Mouse (Mus musculus) regulatory T cell (primary cell): ENCODE results near the gene Nxpe5.
"Not testable (repeated sequence)": the region's sequence is repeated elsewhere in the genome, so short reads cannot be mapped to it uniquely, and the experiment has no call there.

Source experiments
- in situ Hi-C: fragments of 300-600 bp; cut with MboI, MseI; formaldehyde crosslinking; loops from one replicate; pipeline ENCODE4 v1.15.1; 2025; ENCODE audit warnings: high pct_unique_total_duplicates

The Nxpe5 gene

DNA sequence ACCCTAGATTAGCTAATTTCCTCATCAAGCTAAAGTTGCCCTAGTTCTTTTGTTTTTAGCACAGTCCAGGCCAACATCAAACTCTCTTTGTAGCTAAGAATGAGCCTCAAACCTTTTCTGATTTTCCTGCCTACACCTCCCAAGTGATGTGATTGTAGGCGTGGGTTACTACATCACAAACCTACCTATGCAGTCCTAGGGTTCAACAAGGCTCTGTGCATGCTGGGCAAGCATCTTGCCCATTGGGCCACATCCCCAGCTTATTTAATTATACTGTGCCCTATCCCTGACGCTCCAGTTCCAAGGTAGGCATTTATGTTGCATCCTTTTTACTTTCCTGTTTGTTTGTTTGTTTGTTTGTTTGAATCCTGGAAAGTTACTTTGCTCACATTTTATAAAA lies at the start of gene Nxpe5:
TSS of gene Nxpe5 (plus strand) at position 199 of the 400 bp plus-strand sequence.
- in situ Hi-C loops = no loop called here

GRCm38 (mm10) chr5:138186950-138187638 lies 38.6 kb upstream of the Nxpe5 start, which contains the start of the genes Taf6 and Cnpy4:
Gene Taf6 (minus strand): TSS chr5:138187451.
Gene Cnpy4 (plus strand): TSS chr5:138187485.
- in situ Hi-C loops = no loop called here

GRCm38 (mm10) chr5:138187661-138188306 lies 37.9 kb upstream of the Nxpe5 start:
- in situ Hi-C loops = no loop called here

GRCm38 (mm10) chr5:138193771-138194727 lies 31.6 kb upstream of the Nxpe5 start, which contains the start of gene Mblac1:
Gene Mblac1 (plus strand): TSS chr5:138194314.
- in situ Hi-C loops = no loop called here

- in situ Hi-C loops = no loop called here
These were observed 30.8 kb upstream of the Nxpe5 start for GRCm38 (mm10) chr5:138194755-138195345.

DNA sequence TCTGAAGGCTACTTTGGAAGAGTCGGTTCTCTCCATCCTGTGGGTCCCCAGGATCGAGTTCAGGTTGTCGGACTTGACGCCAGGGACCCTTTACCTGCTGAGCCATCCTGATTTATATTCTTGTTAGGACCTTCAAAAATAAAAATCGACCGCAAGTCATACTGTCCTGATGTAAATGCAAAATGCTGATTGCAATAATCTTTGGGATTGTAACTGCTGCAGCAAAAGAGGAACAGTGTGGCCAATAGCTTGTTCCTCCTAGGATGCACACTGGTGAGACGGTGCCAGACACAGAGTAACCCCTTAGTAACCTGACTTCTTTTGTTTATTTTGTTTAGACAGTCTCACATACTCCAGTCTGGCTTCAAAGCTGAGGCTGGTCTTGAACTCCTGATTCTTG lies 30.2 kb upstream of the Nxpe5 start:
- in situ Hi-C loops = no loop called here

- in situ Hi-C loops = no loop called here
These were observed 26.1 kb upstream of the Nxpe5 start for GRCm38 (mm10) chr5:138199576-138199975.

DNA sequence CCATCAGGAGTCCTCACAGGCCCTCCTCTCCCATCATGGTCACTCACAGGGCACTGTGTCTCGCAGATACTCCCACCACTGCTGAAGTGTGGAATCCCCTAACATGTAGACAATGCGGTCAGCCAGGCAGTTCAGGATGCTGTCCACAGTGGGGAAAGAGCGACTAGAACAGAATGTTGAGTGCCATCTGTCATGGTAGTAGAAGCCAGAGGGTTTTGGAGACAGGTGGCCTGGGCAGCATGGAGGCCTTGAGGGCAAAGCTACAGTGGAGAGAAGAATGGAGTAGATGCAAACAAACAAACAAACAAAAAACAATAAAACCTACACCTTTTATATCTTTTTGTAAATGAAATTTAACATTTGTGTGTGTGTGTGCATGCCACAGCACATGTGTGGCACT lies 23.6 kb upstream of the Nxpe5 start:
- in situ Hi-C loops = loop anchor here (10.0 kb wide), 1 partner anchor 423 kb away; the partner anchor contains the start of gene A430033K04Rik

DNA sequence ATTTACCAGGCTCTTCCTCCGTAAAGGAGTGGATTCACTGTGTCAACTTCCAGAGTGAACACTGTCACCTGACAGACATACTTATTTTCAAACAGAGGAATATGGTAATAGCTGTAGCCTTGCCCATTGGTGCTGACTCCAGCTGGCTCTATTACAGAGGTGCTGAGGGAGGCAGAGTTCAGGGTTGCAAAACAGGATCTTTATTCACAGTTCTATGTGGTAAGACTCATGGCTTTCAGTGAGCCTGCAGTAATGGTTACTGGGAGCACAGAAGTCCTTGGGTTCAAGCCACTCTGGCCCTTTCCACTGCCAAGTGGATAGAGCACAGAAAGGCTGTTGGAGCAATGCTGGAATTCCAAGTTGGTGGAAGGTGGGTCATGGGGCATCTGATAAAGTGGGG lies 18.4 kb upstream of the Nxpe5 start:
- in situ Hi-C loops = loop anchor here (10.0 kb wide), 1 partner anchor 418 kb away; the partner anchor contains the start of gene A430033K04Rik

DNA sequence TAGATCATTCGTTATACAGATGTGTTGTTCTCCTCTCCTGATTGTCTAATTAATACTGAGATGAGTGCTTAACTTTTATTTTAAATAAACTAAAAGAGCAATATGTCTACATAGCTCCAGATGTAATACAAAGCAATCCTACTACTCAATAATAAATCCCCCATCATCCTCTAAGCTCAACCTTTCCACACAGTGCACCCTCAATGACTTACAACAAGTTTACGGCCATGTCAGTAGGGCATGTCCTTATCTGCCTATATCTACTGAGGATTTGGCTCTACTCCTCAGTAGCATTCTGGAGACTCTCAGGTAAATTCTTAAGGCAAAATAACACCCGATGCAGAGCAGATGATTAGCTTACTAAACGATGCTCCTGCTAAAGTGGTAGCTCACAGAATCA lies 17.8 kb upstream of the Nxpe5 start:
- in situ Hi-C loops = loop anchor here (10.0 kb wide), 1 partner anchor 417 kb away; the partner anchor contains the start of gene A430033K04Rik

DNA sequence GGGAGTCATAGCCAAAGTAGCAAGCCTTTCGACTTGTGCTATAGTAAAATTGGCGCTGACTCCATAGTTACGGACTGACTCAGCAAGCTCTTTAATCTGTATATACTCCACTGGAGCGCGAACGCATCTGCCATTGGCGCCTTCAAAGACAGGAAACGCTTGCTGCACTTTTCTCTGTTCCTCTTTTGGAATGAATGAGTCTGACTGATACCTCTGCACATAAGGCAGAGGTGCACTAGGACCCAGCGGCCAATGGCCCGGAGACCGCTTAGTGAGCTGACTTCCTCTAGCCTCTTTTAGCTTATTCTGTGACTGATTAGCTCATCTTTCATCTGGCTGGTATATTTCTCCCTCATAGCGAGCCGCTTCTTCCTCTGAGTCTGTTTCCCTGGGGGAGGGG lies 9.1 kb upstream of the Nxpe5 start:
- in situ Hi-C loops = not testable (repeated sequence)

DNA sequence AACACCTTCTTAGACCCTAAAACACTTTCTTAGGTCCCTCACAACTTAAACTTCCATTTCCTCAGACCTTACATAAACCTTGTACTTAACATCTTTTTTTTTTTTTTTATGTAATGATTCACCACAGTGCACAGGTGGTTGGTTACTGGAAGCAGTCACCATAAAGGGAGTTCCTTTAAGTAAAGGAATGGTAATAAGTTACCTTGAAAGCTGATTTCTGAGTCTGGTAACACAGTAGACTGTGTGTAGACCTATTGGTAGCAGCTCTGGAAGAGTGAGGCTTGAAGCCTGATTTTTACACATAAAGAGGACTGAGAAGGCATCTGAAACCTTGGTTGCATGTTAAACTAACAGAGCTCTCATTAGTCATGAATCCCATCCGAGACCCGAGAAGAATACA lies 5.8 kb upstream of the Nxpe5 start:
- in situ Hi-C loops = no loop called here

DNA sequence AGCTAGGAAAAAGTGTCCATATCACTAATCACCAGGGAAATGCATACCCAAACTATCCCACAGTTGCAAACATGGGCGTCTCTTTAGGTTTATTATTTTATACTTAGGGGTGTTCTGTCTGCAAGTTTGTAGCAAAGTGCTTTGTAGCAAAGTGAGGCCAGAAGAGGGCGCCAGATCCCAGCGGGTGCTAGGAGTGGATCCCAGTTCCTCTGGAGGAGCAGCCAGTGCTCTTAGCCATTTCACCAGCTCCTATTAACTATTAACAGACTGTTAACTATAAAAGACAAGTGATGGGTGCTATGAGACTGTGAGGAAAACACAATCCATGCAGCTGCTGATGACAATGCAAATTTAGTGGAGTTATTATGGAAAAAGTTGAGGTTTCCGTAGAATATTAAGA lies 3.6 kb upstream of the Nxpe5 start:
- in situ Hi-C loops = no loop called here

DNA sequence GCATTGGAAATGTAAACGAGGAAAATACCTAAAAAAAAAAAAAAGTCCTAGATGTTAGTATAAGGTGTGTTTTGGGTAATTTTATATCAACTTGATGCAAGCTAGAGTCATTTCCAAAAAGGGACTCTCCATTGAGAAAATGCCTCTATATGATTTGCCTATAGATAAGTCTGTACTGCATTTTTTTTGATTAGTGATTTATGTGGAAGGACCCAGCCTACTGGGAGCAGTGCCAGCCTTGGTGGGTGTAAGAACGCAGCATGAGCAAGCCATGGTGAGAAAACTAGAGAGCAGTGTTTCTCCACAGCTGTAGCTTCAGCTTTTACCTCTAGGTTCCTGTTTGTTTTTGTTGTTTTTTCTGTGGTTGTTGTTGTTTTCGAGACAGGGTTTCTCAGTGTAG lies 2.4 kb upstream of the Nxpe5 start:
- in situ Hi-C loops = no loop called here

- in situ Hi-C loops = no loop called here
These were observed 793 bp downstream of the Nxpe5 start for GRCm38 (mm10) chr5:138226491-138226890.

DNA sequence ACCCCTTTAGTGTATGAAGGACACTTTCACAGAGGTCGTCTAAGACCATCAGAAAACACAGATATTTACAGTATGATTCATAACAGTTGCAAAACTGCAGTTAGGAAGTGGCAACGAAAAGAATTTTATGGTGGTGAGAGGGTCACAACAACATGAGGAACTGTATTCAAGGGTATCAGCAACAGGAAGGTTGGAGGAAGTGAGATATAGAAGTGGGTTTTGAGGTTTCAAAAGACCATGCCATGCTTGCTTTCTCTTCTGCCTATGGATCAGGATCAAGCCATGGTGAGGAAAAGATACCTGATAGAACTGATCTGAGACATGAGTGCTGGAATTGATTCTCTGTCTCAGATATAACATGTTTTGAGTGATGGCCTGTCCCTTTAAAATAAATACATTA lies 1.7 kb downstream of the Nxpe5 start:
- in situ Hi-C loops = no loop called here

DNA sequence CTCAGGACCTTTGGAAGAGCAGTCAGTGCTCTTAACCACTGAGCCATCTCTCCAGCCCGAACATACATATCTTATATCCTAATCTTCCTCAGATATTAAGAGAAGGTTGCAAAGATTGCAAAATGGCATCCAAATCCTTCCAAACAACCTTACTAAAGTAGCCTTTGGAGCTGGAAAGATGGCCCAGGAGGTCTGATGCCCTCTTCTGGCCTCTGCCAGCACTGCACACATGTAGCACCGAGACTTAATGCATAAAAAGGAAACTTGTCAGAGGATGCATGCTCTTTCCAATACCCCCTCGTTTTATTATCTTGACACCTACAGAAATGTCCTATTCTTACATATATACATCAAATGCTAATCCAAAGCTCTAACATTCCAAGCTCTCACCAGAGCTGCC lies 2.3 kb downstream of the Nxpe5 start:
- in situ Hi-C loops = no loop called here

DNA sequence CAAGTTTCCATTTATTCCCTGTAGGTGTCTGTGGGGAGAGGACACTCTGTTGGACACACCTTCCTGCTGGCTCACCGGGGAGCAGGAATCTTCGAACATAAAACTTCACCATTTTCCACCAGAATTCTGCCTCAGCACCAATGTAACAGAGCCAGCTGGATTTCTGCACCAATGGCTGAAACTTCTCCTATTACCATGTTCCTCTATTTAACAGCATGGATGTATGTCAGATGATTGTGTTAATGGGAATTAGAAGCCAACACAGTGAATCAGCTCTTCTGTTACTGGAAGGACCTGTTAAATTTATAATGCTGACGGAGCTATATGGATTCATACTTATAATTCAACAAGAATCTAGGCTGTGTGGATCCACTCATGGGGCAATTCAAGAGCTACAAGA lies 3.8 kb downstream of the Nxpe5 start:
- in situ Hi-C loops = no loop called here

GRCm38 (mm10) chr5:138233778-138234177 lies 8.1 kb downstream of the Nxpe5 start:
- in situ Hi-C loops = no loop called here

- in situ Hi-C loops = no loop called here
These were observed 8.5 kb downstream of the Nxpe5 start for GRCm38 (mm10) chr5:138234224-138234623.

GRCm38 (mm10) chr5:138241511-138241910 lies 15.8 kb downstream of the Nxpe5 start:
- in situ Hi-C loops = loop anchor here (10.0 kb wide), 1 partner anchor 893 kb away; no protein-coding TSS in a partner anchor
